Mouse (Mus musculus): Measurements from ENCODE around the gene Pnrc2. TPM values are rescaled to one million over a fixed set of nuclear protein-coding genes. Genes with fewer than 3 reads are reported as not detected.

Pnrc2 gene
- polyA plus RNA-seq, 1 experiment: 37.3 TPM

DNA sequence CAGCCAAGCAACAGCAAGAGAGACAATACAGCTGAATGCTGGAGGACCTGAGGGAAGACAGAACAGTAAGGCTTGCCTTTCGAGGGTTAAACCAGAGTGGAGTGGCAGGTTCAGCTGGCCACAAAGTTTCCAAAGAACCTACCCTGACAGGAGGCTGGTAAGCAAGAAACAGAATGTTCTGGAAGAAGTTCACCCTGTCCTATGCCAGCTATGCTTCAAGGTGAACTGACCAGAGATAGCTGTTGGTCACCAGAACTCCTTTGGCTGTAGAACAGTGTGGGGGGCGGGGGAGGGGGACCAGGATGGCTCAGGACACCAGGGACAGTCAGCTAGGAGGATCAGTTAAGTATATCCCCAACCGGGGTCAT lies 34.7 kb downstream of the Pnrc2 start:
- H3K4me1 ChIP-seq (ENCODE audit: control insufficient read depth, insufficient read depth, low read length): no peaks in the 10 kb centered on the region
- TF ChIP-seq POLR2A (IDR thresholded peaks at IDR 0.05; ENCODE audit: borderline replicate concordance, control insufficient read depth, low read depth, low read length) (no peak), CTCF (IDR thresholded peaks at IDR 0.05; ENCODE audit: control insufficient read depth, insufficient read depth, low read length) (no peak)
- 74% methylated on average over 3 of the region's 3 CpGs for WGBS

DNA sequence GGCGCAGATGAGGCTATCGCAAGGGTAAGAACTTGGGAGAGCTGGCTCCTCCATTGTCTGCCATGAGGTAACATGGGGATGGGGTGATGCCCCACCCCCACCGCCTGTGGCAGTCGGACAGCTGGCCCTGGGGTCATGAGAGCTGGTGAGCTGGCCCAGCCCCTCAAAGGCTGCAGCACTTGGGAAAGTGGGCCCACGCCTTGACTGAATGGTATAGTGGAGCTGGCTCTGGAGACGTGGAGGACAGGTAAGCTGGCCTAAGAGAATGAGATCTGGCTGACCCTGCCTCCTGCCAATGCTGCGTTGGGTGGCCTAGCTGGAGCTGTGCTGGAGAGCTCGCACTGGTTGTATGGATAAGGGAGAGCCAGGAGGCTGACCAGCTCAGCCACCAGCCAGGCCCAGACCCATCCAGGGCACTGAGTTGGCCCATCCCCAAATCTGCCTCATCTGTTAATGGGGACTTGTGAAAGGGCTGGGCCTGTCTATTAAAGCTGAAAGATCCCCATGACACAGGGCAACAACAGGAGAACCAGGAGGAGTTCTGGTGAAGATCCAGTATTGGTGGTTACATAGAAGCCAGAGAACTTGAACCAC lies 39.4 kb downstream of the Pnrc2 start:
- no peak overlapping the region for H3K27ac ChIP-seq (ENCODE audit: control insufficient read depth, insufficient read depth, low read depth, low read length, poor library complexity)
- TF ChIP-seq POLR2A (IDR thresholded peaks at IDR 0.05; ENCODE audit: borderline replicate concordance, control insufficient read depth, low read depth, low read length) (no peak), CTCF (IDR thresholded peaks at IDR 0.05; ENCODE audit: control insufficient read depth, insufficient read depth, low read length) (no peak)
- 85% methylated on average over 8 of the region's 8 CpGs for WGBS
- H3K4me1 ChIP-seq (ENCODE audit: control insufficient read depth, insufficient read depth, low read length): no peaks in the 10 kb centered on the region
- H3K4me3 ChIP-seq (replicated peaks; ENCODE audit: control insufficient read depth, low read depth, low read length): no peak overlapping the region

More for the DNA sequence above, 34.7 kb downstream of the Pnrc2 start:
- Histone ChIP-seq H3K4me3 (replicated peaks; ENCODE audit: control insufficient read depth, low read depth, low read length) (no peak overlapping the region), H3K27ac (ENCODE audit: control insufficient read depth, insufficient read depth, low read depth, low read length, poor library complexity) (no peak overlapping the region)

DNA sequence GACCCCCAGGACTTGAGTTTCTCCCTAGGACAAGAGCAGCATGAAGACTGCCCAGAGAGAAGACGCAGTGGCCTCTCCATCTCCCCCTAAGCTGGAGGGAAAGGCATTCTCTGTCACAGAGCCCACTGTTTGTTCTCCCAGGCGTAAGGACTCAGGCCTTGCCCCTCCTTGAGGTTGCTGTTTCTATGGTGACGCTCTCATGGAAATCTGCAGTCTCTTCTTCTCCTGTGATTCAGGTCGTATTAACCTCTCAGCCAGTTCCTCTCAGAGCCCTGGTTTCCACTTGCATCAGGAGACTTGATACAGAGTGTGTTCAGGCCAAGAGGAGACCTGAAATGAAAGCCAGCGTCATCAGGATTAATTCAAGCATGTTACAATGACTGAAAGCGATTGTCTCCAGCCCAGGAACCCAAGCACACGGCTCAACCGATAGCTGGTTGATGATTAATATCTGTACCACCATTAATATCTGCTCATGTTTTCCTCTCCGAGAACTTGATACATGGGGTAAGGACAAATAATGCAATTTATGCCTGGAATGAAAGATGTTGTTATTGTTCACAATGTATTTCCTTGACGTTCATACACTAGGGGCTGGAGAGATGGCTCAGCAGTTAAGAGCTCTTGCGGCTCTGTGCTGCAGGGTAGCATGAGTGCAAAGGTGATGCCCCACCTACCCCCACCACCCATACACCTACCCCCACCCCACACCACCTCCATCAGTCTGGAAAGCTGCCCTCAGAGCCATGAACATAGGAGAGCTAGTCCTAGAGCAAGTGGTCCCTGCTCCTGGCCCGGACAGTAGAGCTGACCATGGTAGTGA lies 40.1 kb downstream of the Pnrc2 start:
- Histone ChIP-seq H3K4me1 (ENCODE audit: control insufficient read depth, insufficient read depth, low read length) (no peaks in the 10 kb centered on the region), H3K4me3 (replicated peaks; ENCODE audit: control insufficient read depth, low read depth, low read length) (no peak overlapping the region), H3K27ac (ENCODE audit: control insufficient read depth, insufficient read depth, low read depth, low read length, poor library complexity) (no peak overlapping the region)
- TF ChIP-seq CTCF (IDR thresholded peaks at IDR 0.05; ENCODE audit: control insufficient read depth, insufficient read depth, low read length) (no peak), POLR2A (IDR thresholded peaks at IDR 0.05; ENCODE audit: borderline replicate concordance, control insufficient read depth, low read depth, low read length) (no peak)
- 88% methylated on average over 12 of the region's 12 CpGs for WGBS

DNA sequence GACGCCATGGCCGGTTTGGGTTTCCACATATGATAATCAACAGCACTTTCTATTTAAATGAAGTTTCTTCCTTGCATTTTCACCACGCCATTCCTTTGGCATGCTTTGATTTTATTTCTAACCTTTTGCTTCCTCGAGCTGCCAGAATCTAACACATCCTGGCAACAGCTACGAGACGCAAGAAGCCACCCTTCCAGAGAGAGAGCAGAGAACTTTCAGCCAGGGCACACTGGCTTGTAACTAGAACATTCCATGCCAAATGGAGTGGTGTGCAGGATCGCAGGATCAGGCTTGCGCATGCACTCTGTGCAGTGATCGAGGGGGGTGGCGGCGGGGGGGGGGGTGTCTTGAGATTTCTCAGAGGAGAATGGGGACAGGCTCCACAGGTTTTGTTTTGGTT lies 41.6 kb downstream of the Pnrc2 start:
- TF ChIP-seq CTCF (IDR thresholded peaks at IDR 0.05; ENCODE audit: control insufficient read depth, insufficient read depth, low read length): no peak
- no peak for TF ChIP-seq POLR2A (IDR thresholded peaks at IDR 0.05; ENCODE audit: borderline replicate concordance, control insufficient read depth, low read depth, low read length)
- Histone ChIP-seq H3K4me3 (replicated peaks; ENCODE audit: control insufficient read depth, low read depth, low read length) (no peak overlapping the region), H3K4me1 (ENCODE audit: control insufficient read depth, insufficient read depth, low read length) (no peaks in the 10 kb centered on the region), H3K27ac (ENCODE audit: control insufficient read depth, insufficient read depth, low read depth, low read length, poor library complexity) (no peak overlapping the region)
- 80% methylated on average over 11 of the region's 11 CpGs for WGBS

DNA sequence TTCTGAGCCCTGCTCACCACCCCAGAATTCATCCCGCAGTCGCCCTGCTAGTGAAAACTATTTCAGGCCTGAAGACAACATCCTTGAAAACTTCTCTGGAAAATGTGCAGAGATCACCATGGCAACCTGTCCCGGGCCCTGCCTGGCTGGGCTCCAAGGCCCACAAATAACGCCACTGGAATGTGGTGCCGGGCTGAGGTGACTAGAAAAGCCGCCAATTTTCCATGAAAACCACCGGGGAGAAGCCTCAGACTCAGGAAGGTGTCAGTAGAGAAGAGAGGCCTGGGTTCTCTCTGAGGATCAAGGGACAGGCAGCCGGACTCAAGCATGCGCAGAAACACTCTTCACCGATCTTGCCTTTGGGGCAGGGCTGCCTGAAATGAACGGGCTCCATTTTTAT lies 45.2 kb downstream of the Pnrc2 start:
- Histone ChIP-seq H3K27ac (ENCODE audit: control insufficient read depth, insufficient read depth, low read depth, low read length, poor library complexity) (no peak overlapping the region), H3K4me1 (ENCODE audit: control insufficient read depth, insufficient read depth, low read length) (no peaks in the 10 kb centered on the region; the same call in 1 of the 2 replicates), H3K4me3 (replicated peaks; ENCODE audit: control insufficient read depth, low read depth, low read length) (no peak overlapping the region)
- 79% methylated on average over 11 of the region's 11 CpGs for WGBS
- no peak for TF ChIP-seq CTCF (IDR thresholded peaks at IDR 0.05; ENCODE audit: control insufficient read depth, insufficient read depth, low read length)
- no peak for TF ChIP-seq POLR2A (IDR thresholded peaks at IDR 0.05; ENCODE audit: borderline replicate concordance, control insufficient read depth, low read depth, low read length)

DNA sequence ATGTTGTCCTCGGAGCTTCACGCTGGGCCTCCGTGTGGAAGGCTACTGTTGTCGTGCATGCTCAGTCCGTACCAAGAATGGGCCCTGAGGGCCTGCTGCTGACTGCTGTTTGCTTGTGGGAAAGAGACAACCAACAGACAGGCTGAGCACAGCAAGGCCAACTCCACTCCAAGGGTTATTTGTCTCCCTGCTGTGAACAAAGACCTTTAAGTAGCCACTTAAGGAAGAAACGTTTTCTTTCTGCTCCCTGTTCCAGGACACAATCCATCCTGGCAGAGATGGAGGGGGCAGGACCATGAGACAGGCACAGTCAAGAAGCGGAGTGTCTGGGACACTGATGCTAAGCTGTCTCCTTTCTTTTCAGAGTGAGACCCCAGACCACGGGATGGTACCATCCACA lies 49.4 kb downstream of the Pnrc2 start:
- Histone ChIP-seq H3K4me3 (replicated peaks; ENCODE audit: control insufficient read depth, low read depth, low read length) (no peak overlapping the region), H3K27ac (ENCODE audit: control insufficient read depth, insufficient read depth, low read depth, low read length, poor library complexity) (no peak overlapping the region), H3K4me1 (ENCODE audit: control insufficient read depth, insufficient read depth, low read length) (no peaks in the 10 kb centered on the region; the same call in 1 of the 2 replicates)
- TF ChIP-seq POLR2A (IDR thresholded peaks at IDR 0.05; ENCODE audit: borderline replicate concordance, control insufficient read depth, low read depth, low read length): no peak
- no peak for TF ChIP-seq CTCF (IDR thresholded peaks at IDR 0.05; ENCODE audit: control insufficient read depth, insufficient read depth, low read length)
- WGBS: 78% methylated on average over 8 of the region's 8 CpGs

DNA sequence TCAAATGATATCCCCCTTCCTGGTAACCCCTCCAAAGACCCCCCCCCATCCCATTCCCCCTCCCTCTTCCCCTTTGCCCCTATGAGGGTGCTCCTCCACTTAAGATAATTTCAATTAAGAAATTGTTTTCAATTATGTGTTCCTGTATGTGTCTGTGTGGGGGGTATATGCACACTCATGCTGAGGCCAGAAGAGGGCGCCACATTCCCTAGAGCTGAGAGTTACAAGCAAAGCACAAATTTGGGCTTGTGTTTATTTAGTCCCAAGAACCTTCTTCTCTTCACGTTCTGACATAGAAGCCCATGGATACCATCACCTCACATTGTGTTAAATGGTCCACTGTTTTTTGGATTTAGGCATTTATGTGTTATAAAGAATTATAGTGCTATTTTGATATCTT lies 50.4 kb downstream of the Pnrc2 start:
- TF ChIP-seq POLR2A (IDR thresholded peaks at IDR 0.05; ENCODE audit: borderline replicate concordance, control insufficient read depth, low read depth, low read length) (no peak), CTCF (IDR thresholded peaks at IDR 0.05; ENCODE audit: control insufficient read depth, insufficient read depth, low read length) (peak; percentile 74)
- WGBS: 75% methylated on average over 2 of the region's 2 CpGs
- no peak overlapping the region for H3K27ac ChIP-seq (ENCODE audit: control insufficient read depth, insufficient read depth, low read depth, low read length, poor library complexity)
- H3K4me3 ChIP-seq (replicated peaks; ENCODE audit: control insufficient read depth, low read depth, low read length): no peak overlapping the region
- H3K4me1 ChIP-seq (ENCODE audit: control insufficient read depth, insufficient read depth, low read length): no peaks in the 10 kb centered on the region; the same call in 1 of the 2 replicates

DNA sequence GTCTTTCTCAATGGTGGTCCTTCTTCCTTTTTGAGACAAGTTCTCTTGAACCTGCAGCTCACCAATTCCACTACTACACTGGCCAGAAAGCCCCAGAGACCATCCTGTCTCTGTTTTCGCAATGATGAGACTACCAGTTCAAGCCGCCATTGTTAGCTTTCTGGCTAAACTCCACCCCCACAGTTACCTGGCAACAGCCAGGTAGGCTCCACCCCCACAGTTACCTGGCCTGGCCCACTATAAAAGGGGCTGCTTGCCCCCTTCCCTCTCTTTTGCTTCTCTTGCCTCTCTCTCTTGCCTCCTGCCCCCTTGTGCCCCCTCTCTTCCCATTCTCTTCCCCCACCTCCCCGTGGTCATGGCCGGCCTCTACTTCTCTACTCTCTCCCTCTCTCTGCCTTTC lies 51.9 kb downstream of the Pnrc2 start:
- WGBS: 80% methylated on average over 4 of the region's 4 CpGs
- H3K27ac ChIP-seq (ENCODE audit: control insufficient read depth, insufficient read depth, low read depth, low read length, poor library complexity): no peak overlapping the region
- TF ChIP-seq CTCF (IDR thresholded peaks at IDR 0.05; ENCODE audit: control insufficient read depth, insufficient read depth, low read length): no peak
- TF ChIP-seq POLR2A (IDR thresholded peaks at IDR 0.05; ENCODE audit: borderline replicate concordance, control insufficient read depth, low read depth, low read length): no peak
- no peak overlapping the region for H3K4me3 ChIP-seq (replicated peaks; ENCODE audit: control insufficient read depth, low read depth, low read length)
- H3K4me1 ChIP-seq (ENCODE audit: control insufficient read depth, insufficient read depth, low read length): no peaks in the 10 kb centered on the region; the same call in 1 of the 2 replicates

Other genes with a start within 250 kb of the Pnrc2 start
- gene Ifnlr1, start 187.6 kb downstream of the Pnrc2 start, polyA plus RNA-seq (2011; ENCODE audit: insufficient read depth, insufficient read length, low replicate concordance, missing spikeins): 3.2 and 7.3 TPM in 2 replicates
- gene Il22ra1, start 145.7 kb downstream of the Pnrc2 start, polyA plus RNA-seq (2011; ENCODE audit: insufficient read depth, insufficient read length, low replicate concordance, missing spikeins): not detected in 2 replicates
- not detected in 2 replicates for gene Myom3, start 114.1 kb downstream of the Pnrc2 start, polyA plus RNA-seq (2011; ENCODE audit: insufficient read depth, insufficient read length, low replicate concordance, missing spikeins)
- 221 and 300 TPM in 2 replicates for gene Srsf10, start 18.1 kb downstream of the Pnrc2 start, polyA plus RNA-seq (2011; ENCODE audit: insufficient read depth, insufficient read length, low replicate concordance, missing spikeins)
- gene Cnr2, start 21.5 kb upstream of the Pnrc2 start, polyA plus RNA-seq (2011; ENCODE audit: insufficient read depth, insufficient read length, low replicate concordance, missing spikeins): 4.6 and 12.2 TPM in 2 replicates
- gene Fuca1, start 46.9 kb upstream of the Pnrc2 start, polyA plus RNA-seq (2011; ENCODE audit: insufficient read depth, insufficient read length, low replicate concordance, missing spikeins): 57.7 and 172 TPM in 2 replicates
- gene Hmgcl, start 72.6 kb upstream of the Pnrc2 start, polyA plus RNA-seq (2011; ENCODE audit: insufficient read depth, insufficient read length, low replicate concordance, missing spikeins): 39.0 and 65.5 TPM in 2 replicates
- 4.7 and 11.0 TPM in 2 replicates for gene Gale, start 89.9 kb upstream of the Pnrc2 start, polyA plus RNA-seq (2011; ENCODE audit: insufficient read depth, insufficient read length, low replicate concordance, missing spikeins)
- gene Lypla2, start 98.8 kb upstream of the Pnrc2 start, polyA plus RNA-seq (2011; ENCODE audit: insufficient read depth, insufficient read length, low replicate concordance, missing spikeins): 34.8 and 42.1 TPM in 2 replicates
- 48.2 and 49.8 TPM in 2 replicates for gene Pithd1, start 113.4 kb upstream of the Pnrc2 start, polyA plus RNA-seq (2011; ENCODE audit: insufficient read depth, insufficient read length, low replicate concordance, missing spikeins)
- 16.8 and 22.9 TPM in 2 replicates for gene Eloa, start 147.9 kb upstream of the Pnrc2 start, polyA plus RNA-seq (2011; ENCODE audit: insufficient read depth, insufficient read length, low replicate concordance, missing spikeins)
- 682 and 1,270 TPM in 2 replicates for gene Rpl11, start 179.6 kb upstream of the Pnrc2 start, polyA plus RNA-seq (2011; ENCODE audit: insufficient read depth, insufficient read length, low replicate concordance, missing spikeins)